Mouse (Mus musculus) brain, embryonic 14.5 days (tissue): Measurements from ENCODE around the gene Ell2.

ENCODE experiments used
- CTCF ChIP-seq: fragments of 200-500 bp; IDR thresholded peaks from 2 replicates; pipeline ENCODE4 v1.5.1; 2012; ENCODE audit warnings: inconsistent platforms, mild to moderate bottlenecking, moderate library complexity, borderline replicate concordance; ENCODE audit not compliant: insufficient read depth, insufficient read length; ENCODE audit errors: extremely low read depth
- POLR2A ChIP-seq: fragments of 200-500 bp; IDR thresholded peaks from 2 replicates; pipeline ENCODE4 v1.6.1; 2012; ENCODE audit warnings: mild to moderate bottlenecking, inconsistent platforms, borderline replicate concordance; ENCODE audit not compliant: poor library complexity, insufficient read depth, insufficient read length, severe bottlenecking; ENCODE audit errors: extremely low read depth

DNA sequence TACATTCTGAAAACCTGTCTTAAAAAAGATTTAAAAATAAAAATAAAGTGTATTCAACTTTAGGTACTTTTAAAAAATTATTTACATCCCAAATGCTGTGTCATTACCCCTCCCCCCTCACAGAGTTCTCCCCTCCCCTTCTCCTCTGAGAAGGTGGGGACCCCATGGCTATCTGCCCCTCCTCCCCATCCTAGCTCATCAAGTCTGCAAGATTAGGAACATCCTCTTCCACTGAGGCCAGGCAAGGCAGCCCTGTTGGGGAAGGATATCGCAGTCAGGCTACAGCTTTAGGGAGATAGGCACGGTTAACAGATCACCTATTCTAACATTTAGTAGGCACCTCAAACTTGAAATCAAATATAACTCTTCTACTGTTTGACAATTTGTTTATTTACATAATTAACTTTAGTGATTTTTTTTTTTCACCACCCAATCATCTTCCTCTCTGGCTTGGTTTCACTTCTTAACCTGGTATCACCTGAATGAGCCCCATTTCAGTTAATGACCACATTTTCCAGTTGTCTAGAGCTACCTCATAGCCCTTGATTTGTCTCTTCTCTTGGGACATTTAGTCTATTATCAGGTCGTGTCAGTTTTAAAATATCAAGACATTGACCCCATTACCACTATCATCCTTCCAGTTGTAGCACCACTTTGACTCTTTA is 11.2 kb downstream of the Ell2 start:
- TF ChIP-seq POLR2A (no peak), CTCF (no peak)
